Mouse (Mus musculus) heart, adult 2 months (tissue): Measurements from ENCODE around the gene Rhof. TPM values are rescaled to one million over a fixed set of nuclear protein-coding genes. Genes with fewer than 3 reads are reported as not detected.

Experiments used
- DNase-seq, 2 experiments: peaks; one replicate each; pipeline ENCODE4 v3.0.0; 2021
- H3K27ac ChIP-seq: fragments of 200-600 bp; 2 replicates; pipeline ENCODE4 v1.8.1; 2022
- H3K27me3 ChIP-seq: fragments of 200-500 bp; 2 replicates; pipeline ENCODE4 v1.6.1; 2012; ENCODE audit warnings: mild to moderate bottlenecking, low read length, inconsistent platforms, mixed read lengths; ENCODE audit not compliant: control insufficient read depth, insufficient read depth
- H3K36me3 ChIP-seq: fragments of 200-500 bp; 2 replicates; pipeline ENCODE4 v1.6.1; 2012; ENCODE audit warnings: low read length, inconsistent platforms; ENCODE audit not compliant: control insufficient read depth, insufficient read depth
- H3K4me1 ChIP-seq: fragments of 200-500 bp; 2 replicates; pipeline ENCODE4 v1.6.1; 2011; ENCODE audit warnings: low read length; ENCODE audit not compliant: control insufficient read depth, insufficient read depth
- H3K4me3 ChIP-seq: fragments of 200-600 bp; 2 replicates; pipeline ENCODE4 v1.8.1; 2022
- H3K79me2 ChIP-seq: fragments of 200-500 bp; replicated peaks from 2 replicates; pipeline ENCODE4 v1.6.1; 2012; ENCODE audit warnings: mild to moderate bottlenecking, inconsistent platforms, low read length, moderate library complexity, mixed read lengths; ENCODE audit not compliant: control insufficient read depth, insufficient read depth
- H3K9ac ChIP-seq: fragments of 200-500 bp; 2 replicates; pipeline ENCODE4 v1.6.1; 2012; ENCODE audit warnings: low read depth, mild to moderate bottlenecking, control low read depth, inconsistent platforms, low read length, mixed read lengths
- CTCF ChIP-seq: fragments of 200-600 bp; IDR thresholded peaks from 2 replicates; pipeline ENCODE4 v1.8.1; 2022; ENCODE audit warnings: antibody characterized with exemption, mild to moderate bottlenecking, moderate library complexity
- EP300 ChIP-seq: fragments of 200-500 bp; IDR thresholded peaks from 2 replicates; pipeline ENCODE4 v1.6.1; 2011; ENCODE audit warnings: low read depth, low read length, control low read depth; ENCODE audit not compliant: insufficient read depth
- POLR2A ChIP-seq: fragments of 200-500 bp; IDR thresholded peaks from 2 replicates; pipeline ENCODE4 v1.6.1; 2011; ENCODE audit warnings: mild to moderate bottlenecking, low read depth, low read length, control low read depth; ENCODE audit not compliant: insufficient read depth
- WGBS: fragments of 180-500 bp; shearing (Covaris S2); methylation state at CpG from one replicate; pipeline ENCODE4 v1.1.7; 2018; 5-methylcytosine and 5-hydroxymethylcytosine counted together
- intact Hi-C: fragments of 180-260 bp; cut with DNase I; formaldehyde crosslinking; loops from one replicate; pipeline ENCODE4 v1.15.1; 2025
- polyA plus RNA-seq: library from polyadenylated mRNA; depleted of rRNA; stranded (reverse); fragments of >200 nt; gene quantifications from 2 replicates; pipeline ENCODE4 v1.2.3, GENCODE M21; 2012
- total RNA-seq, 2 experiments: library from RNA; stranded (reverse); gene quantifications; 2 replicates each; pipeline ENCODE4 v1.2.3; 2021

Rhof gene
- total and polyA plus RNA-seq, 3 experiments = 0.64 to 2.3 (median 0.70) TPM

- intact Hi-C loops = loop anchor here (1.0 kb wide), 1 partner anchor 7 kb away; the partner anchor contains the start of gene Setd1b
- DNase-seq = no peak
- no peaks in the 10 kb centered on the region for H3K79me2 ChIP-seq
- 17% methylated on average over 8 of the region's 8 CpGs for WGBS
- H3K4me1 ChIP-seq = peaks cover 20% of the 10 kb centered on the region
- no peak for TF ChIP-seq EP300
- no peak for TF ChIP-seq CTCF
- no peak for TF ChIP-seq POLR2A
- peaks cover 15% of the 10 kb centered on the region for H3K36me3 ChIP-seq
- H3K4me3 ChIP-seq = peak overlapping the region; percentile 36
- H3K27me3 ChIP-seq = no peaks in the 10 kb centered on the region
- peak overlapping the region; percentile 7 for H3K9ac ChIP-seq
- H3K27ac ChIP-seq = peak overlapping the region; percentile 100
These were observed 2.4 kb upstream of the Rhof start for GRCm38 (mm10) chr5:123134875-123135382.

- H3K4me3 ChIP-seq = peak overlapping the region; percentile 36
- 10% methylated on average over 13 of the region's 13 CpGs for WGBS
- peak; percentile 77 to 88 for DNase-seq
- no peaks in the 10 kb centered on the region for H3K27me3 ChIP-seq
- peaks cover 15% of the 10 kb centered on the region for H3K36me3 ChIP-seq
- TF ChIP-seq POLR2A = 0 out of 2 replicates have a peak, but pooled peaks have one; percentile 40
- TF ChIP-seq CTCF = no peak
- peak; percentile 84 for TF ChIP-seq EP300
- peak overlapping the region; percentile 100 for H3K27ac ChIP-seq
- intact Hi-C loops = loop anchor here (1.0 kb wide), 1 partner anchor 8 kb away; the partner anchor contains the start of gene Setd1b
- no peaks in the 10 kb centered on the region for H3K79me2 ChIP-seq
- peak overlapping the region; percentile 11; the same call in 1 of the 2 replicates for H3K9ac ChIP-seq
- peaks cover 20% of the 10 kb centered on the region for H3K4me1 ChIP-seq
These were observed 1.8 kb upstream of the Rhof start for GRCm38 (mm10) chr5:123134186-123134874.

GRCm38 (mm10) chr5:123133784-123134143 lies 1.3 kb upstream of the Rhof start:
- TF ChIP-seq POLR2A (no peak), EP300 (no peak)
- Histone ChIP-seq H3K27me3 (no peaks in the 10 kb centered on the region), H3K27ac (peak overlapping the region; percentile 100), H3K79me2 (no peaks in the 10 kb centered on the region), H3K4me1 (peaks cover 20% of the 10 kb centered on the region), H3K9ac (no peak overlapping the region), H3K4me3 (no peak overlapping the region), H3K36me3 (peaks cover 15% of the 10 kb centered on the region)
- intact Hi-C loops = loop anchor here (1.0 kb wide), 4 partner anchors 9 to 69 kb away; partner anchors contain the start of gene Setd1b
- 25% methylated on average over 7 of the region's 7 CpGs for WGBS
- no peak for DNase-seq

- peak overlapping the region; percentile 100 for H3K27ac ChIP-seq
- WGBS = 14% methylated on average over 18 of the region's 18 CpGs
- intact Hi-C loops = loop anchor here (1.0 kb wide), 3 partner anchors 16 to 69 kb away; no protein-coding TSS in a partner anchor
- DNase-seq = peak; percentile 88 to 94
- no peaks in the 10 kb centered on the region for H3K79me2 ChIP-seq
- H3K9ac ChIP-seq = no peak overlapping the region
- H3K4me1 ChIP-seq = peaks cover 20% of the 10 kb centered on the region
- no peaks in the 10 kb centered on the region for H3K27me3 ChIP-seq
- H3K4me3 ChIP-seq = no peak overlapping the region
- TF ChIP-seq EP300 (peak; percentile 98), CTCF (peak; percentile 92), POLR2A (peak; percentile 55; the same call in 1 of the 2 replicates)
- H3K36me3 ChIP-seq = peaks cover 15% of the 10 kb centered on the region
These were observed 741 bp upstream of the Rhof start for GRCm38 (mm10) chr5:123133083-123133783.

- H3K4me1 ChIP-seq = peaks cover 11% of the 10 kb centered on the region
- TF ChIP-seq EP300 (no peak), CTCF (no peak), POLR2A (no peak)
- no peak overlapping the region for H3K9ac ChIP-seq
- no peaks in the 10 kb centered on the region for H3K27me3 ChIP-seq
- no peak for DNase-seq
- no peak overlapping the region for H3K27ac ChIP-seq
- H3K36me3 ChIP-seq = peaks cover 11% of the 10 kb centered on the region
- intact Hi-C loops = no loop called here
- H3K79me2 ChIP-seq = no peaks in the 10 kb centered on the region
- 95% methylated on average over 5 of the region's 5 CpGs for WGBS
- no peak overlapping the region for H3K4me3 ChIP-seq
These were observed 1.7 kb downstream of the Rhof start for GRCm38 (mm10) chr5:123130814-123131148.

- H3K27me3 ChIP-seq = no peaks in the 10 kb centered on the region
- intact Hi-C loops = no loop called here
- peaks cover 12% of the 10 kb centered on the region for H3K4me1 ChIP-seq
- H3K9ac ChIP-seq = no peak overlapping the region
- no peak overlapping the region for H3K4me3 ChIP-seq
- DNase-seq = no peak
- 88% methylated on average over 9 of the region's 9 CpGs for WGBS
- peaks cover 11% of the 10 kb centered on the region for H3K36me3 ChIP-seq
- no peaks in the 10 kb centered on the region for H3K79me2 ChIP-seq
- TF ChIP-seq EP300 (no peak), CTCF (no peak), POLR2A (no peak)
- H3K27ac ChIP-seq = no peak overlapping the region
These were observed 2.3 kb downstream of the Rhof start for GRCm38 (mm10) chr5:123130030-123130813.
